Mouse (Mus musculus) midbrain, embryonic 14.5 days (tissue): ENCODE data around the gene Cln5. TPM values are rescaled to one million over a fixed set of nuclear protein-coding genes. Genes with fewer than 3 reads are reported as not detected.

Experiments used
- ATAC-seq: fragments of 200-750 bp; cut with Nextera tagmentation; 2 replicates; pipeline ENCODE4 v1.8.0; 2017; ENCODE audit warnings: moderate number of reproducible peaks, moderate library complexity; ENCODE audit not compliant: low FRiP score, low TSS enrichment
- DNase-seq: peaks from one replicate; pipeline ENCODE4 v3.0.0-alpha.2; 2015
- H3K27ac ChIP-seq: fragments of 300-500 bp; sonication (generic); replicated peaks from 2 replicates; pipeline ENCODE4 v1.5.1; 2014; ENCODE audit warnings: mild to moderate bottlenecking, low read depth, low read length, moderate library complexity
- H3K27me3 ChIP-seq: fragments of 300-500 bp; sonication (generic); 2 replicates; pipeline ENCODE4 v1.6.1; 2014; ENCODE audit warnings: low read length, control low read depth, mixed read lengths; ENCODE audit not compliant: control insufficient read depth, insufficient read depth
- H3K36me3 ChIP-seq: fragments of 300-500 bp; sonication (generic); 2 replicates; pipeline ENCODE4 v1.6.1; 2014; ENCODE audit warnings: low read length, control low read depth; ENCODE audit not compliant: control insufficient read depth, insufficient read depth
- H3K4me1 ChIP-seq: fragments of 300-500 bp; sonication (generic); 2 replicates; pipeline ENCODE4 v1.6.1; 2014; ENCODE audit warnings: mild to moderate bottlenecking, antibody characterized with exemption, low read length, control low read depth; ENCODE audit not compliant: control insufficient read depth, insufficient read depth
- H3K4me2 ChIP-seq: fragments of 300-500 bp; sonication (generic); 2 replicates; pipeline ENCODE4 v1.6.1; 2014; ENCODE audit warnings: mild to moderate bottlenecking, low read length, moderate library complexity
- H3K4me3 ChIP-seq: fragments of 300-500 bp; sonication (generic); replicated peaks from 2 replicates; pipeline ENCODE4 v1.5.1; 2014; ENCODE audit warnings: low read depth, low read length
- H3K9ac ChIP-seq: fragments of 300-500 bp; sonication (generic); replicated peaks from 2 replicates; pipeline ENCODE4 v1.6.1; 2014; ENCODE audit warnings: mild to moderate bottlenecking, low read length, moderate library complexity
- H3K9me3 ChIP-seq: fragments of 300-500 bp; sonication (generic); 2 replicates; pipeline ENCODE4 v1.6.1; 2016; ENCODE audit warnings: low read length, control low read depth, mixed read lengths; ENCODE audit not compliant: control insufficient read depth
- WGBS: fragments of 180-500 bp; shearing (Covaris S2); extraction: QIAGEN DNeasy Blood & Tissue Kit; methylation state at CpG from one replicate; pipeline ENCODE4 v1.1.7; 2014; 5-methylcytosine and 5-hydroxymethylcytosine counted together
- polyA plus RNA-seq: library from polyadenylated mRNA; unstranded; fragments of >200 nt; fragmentation: Nextera tagmentation; extraction: Ambion mirVana; gene quantifications from 2 replicates; pipeline ENCODE4 v1.2.1, GENCODE M21; 2014

Cln5 gene
- polyA plus RNA-seq, 1 experiment from 2014 or later = 13.3 TPM

DNA sequence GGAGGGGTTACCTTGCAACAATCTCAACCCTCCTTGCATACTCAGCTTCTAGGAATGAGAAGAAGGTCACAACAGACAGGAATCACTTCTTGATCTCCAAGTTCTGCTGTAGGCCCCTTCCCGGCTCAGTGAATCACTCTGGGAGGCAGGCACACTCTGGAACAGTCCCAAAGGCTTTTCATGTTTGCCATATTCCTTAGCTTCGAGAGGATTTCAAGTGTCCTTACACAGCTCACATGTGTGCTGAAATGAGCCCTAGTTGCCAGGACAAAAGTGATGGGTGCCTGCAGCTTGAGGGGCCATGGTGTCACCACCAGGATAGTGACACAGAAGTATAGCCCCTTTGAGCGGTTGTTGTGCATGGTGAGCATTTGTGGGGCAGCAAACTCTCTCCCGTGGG lies 2.7 kb downstream of the Cln5 start:
- DNase-seq (no peak), ATAC-seq (no peak)
- WGBS = 93% methylated on average over 4 of the region's 4 CpGs
- Histone ChIP-seq H3K27ac (no peak overlapping the region), H3K4me1 (peaks cover 9% of the 10 kb centered on the region; the same call in 1 of the 2 replicates), H3K36me3 (peaks cover 13% of the 10 kb centered on the region), H3K27me3 (no peaks in the 10 kb centered on the region), H3K9me3 (no peaks in the 10 kb centered on the region), H3K4me3 (no peak overlapping the region), H3K9ac (no peak overlapping the region), H3K4me2 (no peak overlapping the region)

DNA sequence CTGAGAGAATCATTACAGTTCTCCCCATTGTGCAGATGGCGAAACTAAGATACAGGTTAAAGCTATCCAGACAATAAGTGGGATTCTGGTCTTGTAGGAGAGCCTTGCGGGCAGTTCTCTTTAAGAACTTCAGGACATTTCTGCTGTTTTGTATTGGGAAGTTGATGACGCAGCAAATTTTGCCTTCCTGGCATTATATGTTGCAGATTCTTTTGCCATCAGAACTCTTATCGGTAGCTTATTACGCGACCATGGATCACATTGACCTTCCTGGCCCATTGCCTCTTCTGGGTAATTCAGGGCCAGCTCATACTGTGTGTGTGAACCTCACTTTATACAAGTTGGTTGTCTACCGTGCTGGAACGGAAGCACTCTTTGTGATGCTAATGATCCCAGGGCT lies 3.8 kb downstream of the Cln5 start:
- H3K27ac ChIP-seq = no peak overlapping the region
- H3K4me3 ChIP-seq = no peak overlapping the region
- no peak overlapping the region for H3K9ac ChIP-seq
- 81% methylated on average over 8 of the region's 8 CpGs for WGBS
- H3K9me3 ChIP-seq = no peaks in the 10 kb centered on the region
- H3K27me3 ChIP-seq = no peaks in the 10 kb centered on the region
- DNase-seq (no peak), ATAC-seq (no peak)
- H3K4me2 ChIP-seq = no peak overlapping the region
- H3K36me3 ChIP-seq = peaks cover 15% of the 10 kb centered on the region
- peaks cover 9% of the 10 kb centered on the region; the same call in 1 of the 2 replicates for H3K4me1 ChIP-seq

DNA sequence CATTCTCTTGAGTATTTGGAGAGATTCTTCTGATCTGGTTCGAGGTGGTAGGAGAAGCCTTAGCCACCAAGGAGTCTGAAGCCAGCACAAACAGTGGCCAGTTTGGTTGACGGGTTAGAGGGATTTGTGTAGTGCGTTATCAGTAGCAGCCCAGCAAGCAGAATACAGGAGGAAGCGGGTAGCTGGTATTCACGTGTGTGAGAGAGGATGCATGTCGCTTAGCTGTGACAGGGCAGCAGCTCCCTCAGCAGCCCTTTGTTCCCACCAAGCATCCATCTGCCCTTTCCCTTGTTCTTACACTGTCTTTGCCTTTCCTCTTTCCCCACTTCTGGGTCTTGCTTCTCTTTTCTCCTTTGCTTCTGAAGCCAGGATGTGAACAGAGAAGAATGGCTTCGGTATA lies 5.2 kb downstream of the Cln5 start:
- WGBS = 70% methylated on average over 7 of the region's 7 CpGs
- H3K4me2 ChIP-seq = no peak overlapping the region
- ATAC-seq (no peak), DNase-seq (no peak)
- H3K27me3 ChIP-seq = no peaks in the 10 kb centered on the region
- no peak overlapping the region for H3K27ac ChIP-seq
- peaks cover 23% of the 10 kb centered on the region for H3K36me3 ChIP-seq
- no peak overlapping the region for H3K4me3 ChIP-seq
- H3K9me3 ChIP-seq = no peaks in the 10 kb centered on the region
- no peak overlapping the region for H3K9ac ChIP-seq
- peaks cover 7% of the 10 kb centered on the region; the same call in 1 of the 2 replicates for H3K4me1 ChIP-seq

DNA sequence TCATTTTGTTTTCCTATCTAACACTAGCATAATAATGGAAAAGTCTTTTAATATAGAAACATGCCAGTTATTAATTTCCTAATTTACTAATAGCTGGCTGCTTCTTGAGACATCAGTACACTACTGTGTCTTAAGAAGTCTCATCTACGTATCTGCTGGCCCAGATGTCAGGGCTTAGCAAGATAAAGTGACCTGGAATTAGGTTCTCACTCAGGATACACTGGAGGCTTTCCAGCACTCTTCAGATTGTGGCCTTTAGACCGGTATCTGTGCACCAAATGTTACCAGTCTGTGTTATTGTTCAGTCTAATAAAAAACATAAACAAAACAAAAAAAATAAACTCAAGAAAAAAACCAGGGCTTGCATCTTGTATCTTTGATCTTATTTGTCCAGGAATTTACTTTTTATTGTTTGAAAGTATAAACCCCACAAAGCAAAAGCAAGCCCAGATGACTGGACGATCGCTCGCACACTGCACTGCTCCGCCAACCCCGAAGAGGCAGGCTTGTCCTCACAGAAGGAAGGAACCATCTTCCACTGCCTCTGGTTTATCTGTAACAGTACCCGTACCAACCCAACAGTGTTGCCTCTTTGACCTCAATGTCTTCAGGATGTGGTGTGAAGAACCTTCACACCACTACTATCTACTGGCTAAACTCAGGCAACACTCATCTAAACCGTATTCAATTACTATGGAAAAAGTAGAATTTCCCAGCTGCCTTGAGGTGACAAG lies 7.4 kb downstream of the Cln5 start:
- no peak for ATAC-seq
- no peak for DNase-seq

DNA sequence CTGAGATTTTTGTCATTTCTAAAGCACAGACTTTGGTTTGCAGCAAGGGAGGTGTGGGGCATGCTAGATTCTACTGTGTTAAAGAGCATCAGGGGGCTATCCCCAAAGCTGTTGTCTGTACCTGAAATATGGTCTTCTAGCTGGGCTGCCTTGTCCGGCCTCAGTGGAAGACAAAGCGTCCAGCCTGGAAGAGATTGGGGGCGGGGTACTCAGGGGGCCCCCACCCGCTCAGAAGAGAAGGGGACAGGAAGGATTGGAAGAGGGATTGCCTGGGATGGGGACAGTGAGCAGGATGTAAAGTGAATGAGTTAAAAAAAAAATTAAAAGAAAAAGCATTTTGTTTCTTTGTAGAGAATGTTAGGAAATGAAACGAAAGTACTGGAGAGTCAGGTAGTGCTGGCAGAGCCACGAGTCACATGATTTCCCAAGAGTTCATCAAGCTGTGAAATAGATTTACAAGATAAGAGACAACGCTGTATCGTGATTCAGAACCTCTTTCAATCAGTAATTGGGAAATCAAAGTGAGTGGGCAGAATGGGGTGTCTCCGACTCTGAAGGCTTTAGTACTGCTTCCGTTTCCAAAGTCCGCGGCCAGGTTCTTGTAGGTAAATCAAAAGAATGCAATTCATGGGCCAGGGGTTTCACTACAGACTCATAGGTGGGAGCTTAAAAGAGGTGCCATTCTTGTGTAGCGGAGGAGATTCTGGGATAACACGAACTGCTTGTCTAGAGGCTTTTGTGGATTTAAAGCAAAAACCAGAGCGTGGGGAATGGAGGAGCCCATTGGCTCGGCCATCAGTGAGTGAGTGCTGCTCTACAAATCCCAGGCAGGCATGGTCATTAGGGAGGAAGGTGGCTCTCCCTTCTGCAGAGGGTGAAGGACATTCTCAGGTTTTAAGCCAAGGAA lies 8.2 kb downstream of the Cln5 start:
- no peak overlapping the region for H3K4me3 ChIP-seq
- no peaks in the 10 kb centered on the region for H3K27me3 ChIP-seq
- H3K27ac ChIP-seq = no peak overlapping the region
- DNase-seq (no peak), ATAC-seq (no peak)
- no peak overlapping the region for H3K4me2 ChIP-seq
- H3K4me1 ChIP-seq = no peaks in the 10 kb centered on the region
- H3K9ac ChIP-seq = no peak overlapping the region
- peaks cover 31% of the 10 kb centered on the region for H3K36me3 ChIP-seq
- WGBS = 86% methylated on average over 16 of the region's 16 CpGs
- H3K9me3 ChIP-seq = no peaks in the 10 kb centered on the region

More for the DNA sequence above, 7.4 kb downstream of the Cln5 start:
- Histone ChIP-seq H3K9ac (no peak overlapping the region), H3K4me2 (no peak overlapping the region), H3K4me3 (no peak overlapping the region), H3K4me1 (no peaks in the 10 kb centered on the region), H3K27me3 (no peaks in the 10 kb centered on the region), H3K27ac (no peak overlapping the region), H3K36me3 (peaks cover 23% of the 10 kb centered on the region), H3K9me3 (no peaks in the 10 kb centered on the region)
- 93% methylated on average over 9 of the region's 9 CpGs for WGBS

DNA sequence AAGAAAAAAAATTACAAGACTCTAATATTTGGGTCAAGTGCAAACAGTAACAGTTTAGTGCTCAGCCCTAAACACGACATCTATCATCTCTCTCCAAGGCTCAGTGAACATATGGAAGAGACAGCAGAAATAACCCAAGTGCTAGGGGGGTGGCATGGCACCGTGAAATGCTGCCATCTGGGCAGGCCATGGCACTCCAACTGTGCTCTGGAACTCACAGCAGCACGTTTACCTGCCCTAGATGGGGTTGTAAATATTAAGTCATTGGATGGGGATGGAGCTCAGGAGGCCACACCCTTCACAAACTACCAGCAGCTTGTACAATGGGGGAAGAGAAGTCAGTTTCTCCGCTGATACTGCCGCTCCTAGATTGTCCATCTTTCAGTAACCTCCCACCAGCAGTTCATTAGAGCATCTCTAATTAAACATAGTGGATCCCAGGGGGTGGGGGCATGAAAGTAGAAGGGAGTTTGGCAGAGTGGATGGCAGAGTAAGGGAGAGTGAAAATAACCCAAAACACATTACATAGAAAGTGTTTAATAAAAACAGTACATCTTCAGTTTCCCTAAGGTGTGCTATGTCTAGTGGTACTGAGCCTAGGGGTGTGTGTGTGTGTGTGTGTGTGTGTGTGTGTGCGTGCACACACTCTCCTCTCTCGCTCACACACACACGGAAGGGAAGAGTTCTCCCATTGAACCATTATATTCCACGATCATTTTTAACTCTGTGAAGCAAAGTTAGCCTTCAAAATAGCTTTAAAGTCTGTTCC lies 9.4 kb downstream of the Cln5 start:
- peaks cover 35% of the 10 kb centered on the region for H3K36me3 ChIP-seq
- DNase-seq (no peak), ATAC-seq (no peak)
- H3K9ac ChIP-seq = no peak overlapping the region
- no peak overlapping the region for H3K4me3 ChIP-seq
- whole genome bisulfite sequencing = 86% methylated on average over 9 of the region's 9 CpGs
- no peaks in the 10 kb centered on the region for H3K27me3 ChIP-seq
- no peak overlapping the region for H3K27ac ChIP-seq
- no peaks in the 10 kb centered on the region for H3K4me1 ChIP-seq
- no peaks in the 10 kb centered on the region for H3K9me3 ChIP-seq
- H3K4me2 ChIP-seq = no peak overlapping the region

DNA sequence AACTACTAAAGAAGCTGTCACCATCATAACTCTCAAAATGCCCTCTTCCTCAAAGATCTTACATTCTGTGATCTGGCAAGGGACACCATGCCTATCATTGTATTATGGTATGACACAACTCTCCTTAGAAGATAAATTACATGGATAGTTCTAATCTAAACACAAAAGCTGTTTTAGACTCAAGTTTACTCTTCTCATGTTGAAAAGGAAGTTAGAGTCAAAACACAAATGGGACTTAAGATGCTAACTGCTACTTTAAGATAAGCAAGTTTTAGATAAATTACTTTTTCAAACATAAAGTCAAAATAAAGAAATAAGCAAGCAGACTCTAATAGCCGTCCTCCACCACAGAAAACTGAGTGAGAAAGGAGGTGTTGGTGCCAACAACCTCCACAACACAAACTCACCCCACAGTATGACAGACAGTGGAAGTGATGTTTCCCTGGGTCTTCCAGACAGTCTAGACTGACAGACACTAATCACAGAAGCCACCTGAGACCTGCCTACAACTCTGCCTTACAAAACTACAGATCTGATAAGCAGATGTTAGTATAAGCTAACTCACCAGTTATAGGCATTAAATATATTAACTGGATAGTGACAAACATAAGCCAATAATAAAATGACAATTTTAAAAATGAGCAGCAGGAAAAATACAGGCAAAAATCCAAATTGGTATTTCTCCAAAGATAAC lies 16.0 kb downstream of the Cln5 start:
- no peaks in the 10 kb centered on the region for H3K27me3 ChIP-seq
- no peak overlapping the region for H3K4me3 ChIP-seq
- no peak overlapping the region for H3K4me2 ChIP-seq
- H3K36me3 ChIP-seq = peaks cover 57% of the 10 kb centered on the region
- H3K9ac ChIP-seq = no peak overlapping the region
- no peak overlapping the region for H3K27ac ChIP-seq
- no peak for ATAC-seq
- 89% methylated on average over 1 of the region's 1 CpGs for WGBS
- no peak for DNase-seq
- H3K9me3 ChIP-seq = no peaks in the 10 kb centered on the region
- no peaks in the 10 kb centered on the region for H3K4me1 ChIP-seq

DNA sequence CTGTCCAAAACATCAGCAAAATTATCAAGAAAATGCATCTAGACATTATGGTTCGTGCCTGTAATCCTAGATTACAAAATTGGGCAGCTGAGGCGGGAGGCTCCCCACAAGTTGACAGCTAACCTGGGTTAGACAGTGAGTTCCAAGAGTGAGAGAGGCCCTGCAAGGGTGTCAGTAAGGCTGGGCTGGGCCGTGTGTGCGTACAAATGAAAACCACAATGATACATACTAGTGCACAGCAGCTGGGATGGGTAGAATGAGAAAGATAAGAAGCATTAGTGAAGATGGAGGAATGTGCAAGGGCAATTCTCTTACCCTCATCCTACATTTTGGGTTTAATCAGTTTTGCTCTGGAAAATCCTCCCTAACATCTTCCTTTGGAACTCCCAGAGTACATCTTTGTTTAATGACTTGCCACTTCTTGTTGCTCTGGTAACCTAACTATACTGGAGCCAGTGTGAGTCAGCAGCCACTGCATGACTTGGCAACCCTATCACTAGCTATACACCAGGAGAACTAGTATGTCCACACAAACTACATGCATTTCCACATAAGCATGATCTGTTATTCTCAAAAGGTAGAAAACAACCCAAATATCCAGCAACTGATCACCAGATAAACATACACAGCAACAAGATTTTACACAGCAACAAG lies 16.8 kb downstream of the Cln5 start:
- H3K9me3 ChIP-seq = no peaks in the 10 kb centered on the region
- H3K4me2 ChIP-seq = no peak overlapping the region
- no peaks in the 10 kb centered on the region for H3K27me3 ChIP-seq
- 93% methylated on average over 4 of the region's 4 CpGs for WGBS
- H3K36me3 ChIP-seq = peaks cover 63% of the 10 kb centered on the region
- no peaks in the 10 kb centered on the region for H3K4me1 ChIP-seq
- H3K4me3 ChIP-seq = no peak overlapping the region
- no peak overlapping the region for H3K27ac ChIP-seq
- DNase-seq (no peak), ATAC-seq (no peak)
- H3K9ac ChIP-seq = no peak overlapping the region
